ENCODE assay signal across 7 mouse cellular contexts in the genomic region with DNA sequence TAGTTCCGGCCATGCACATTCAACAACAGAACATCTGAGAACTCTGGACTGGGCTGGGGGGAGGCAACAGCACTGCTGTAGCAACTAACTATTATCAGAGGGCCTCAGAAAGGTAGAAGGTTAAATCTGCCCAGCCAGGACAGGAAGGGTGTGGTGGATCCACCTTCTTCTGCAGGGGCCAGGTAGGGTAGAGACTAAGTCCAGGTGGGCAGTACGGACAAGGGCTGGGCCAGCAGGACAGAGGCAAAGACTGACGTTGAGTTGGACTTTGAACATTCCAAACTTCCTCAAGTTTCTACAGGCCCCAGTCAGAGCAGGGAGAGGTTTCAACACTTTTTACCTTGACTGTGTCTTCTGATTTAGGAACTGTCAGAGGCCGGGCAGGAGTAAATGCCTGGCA. TPM values are rescaled to one million over a fixed set of nuclear protein-coding genes. Genes with fewer than 3 reads are reported as not detected.
DNase-seq lines count a peak whose midpoint lies in the region; ATAC-seq and TF ChIP-seq lines count a peak whose summit lies in the region.

No protein-coding gene starts in this region.

- no peak for ATAC-seq in hindbrain, embryonic 12.5 days (ENCODE audit: low FRiP score)
- no peak for ATAC-seq in kidney, embryonic 15.5 days (replicated peaks; ENCODE audit: low FRiP score)
- no peak for ATAC-seq in neural tube, embryonic 15.5 days (ENCODE audit: low FRiP score)
- no peak for ATAC-seq in CD4-positive, CD25-positive, alpha-beta regulatory T cell, adult 4 months

- peak overlapping the region; percentile 84 for H3K4me3 ChIP-seq in kidney, adult 2 months (ENCODE audit: insufficient read depth, low read depth, low read length)
- peak overlapping the region; percentile 56; the same call in 1 of the 2 replicates for H3K4me3 ChIP-seq in hindbrain, embryonic 12.5 days
- peak overlapping the region; percentile 74 for H3K4me3 ChIP-seq in kidney, embryonic 15.5 days (replicated peaks)
- peak overlapping the region; percentile 62 for H3K4me3 ChIP-seq in neural tube, embryonic 15.5 days (replicated peaks)

- H3K9me3 ChIP-seq in hindbrain, embryonic 12.5 days (replicated peaks), result no peaks in the 10 kb centered on the region
- H3K9me3 ChIP-seq in kidney, embryonic 15.5 days (replicated peaks), result no peaks in the 10 kb centered on the region
- H3K9me3 ChIP-seq in neural tube, embryonic 15.5 days (replicated peaks), result no peaks in the 10 kb centered on the region

- H3K9ac ChIP-seq in hindbrain, embryonic 12.5 days, result no peak overlapping the region
- 0 out of 2 replicates have a peak overlapping the region, but pooled peaks have one; percentile 78 for H3K9ac ChIP-seq in kidney, embryonic 15.5 days
- no peak overlapping the region for H3K9ac ChIP-seq in neural tube, embryonic 15.5 days (replicated peaks)

- peak overlapping the region; percentile 84; the same call in 1 of the 2 replicates for H3K4me2 ChIP-seq in hindbrain, embryonic 12.5 days (replicated peaks)
- peak overlapping the region; percentile 98 for H3K4me2 ChIP-seq in kidney, embryonic 15.5 days
- peak overlapping the region; percentile 78 for H3K4me2 ChIP-seq in neural tube, embryonic 15.5 days

- H3K36me3 ChIP-seq in kidney, adult 2 months (ENCODE audit: control insufficient read depth, insufficient read depth, low read length), result no peaks in the 10 kb centered on the region
- H3K36me3 ChIP-seq in hindbrain, embryonic 12.5 days, result no peaks in the 10 kb centered on the region
- no peaks in the 10 kb centered on the region for H3K36me3 ChIP-seq in kidney, embryonic 15.5 days
- H3K36me3 ChIP-seq in neural tube, embryonic 15.5 days, result no peaks in the 10 kb centered on the region

- DNase-seq in kidney, adult 2 months, result peak; percentile 67
- DNase-seq in kidney, postnatal 4 days, result no peak
- no peak for DNase-seq in embryo, embryonic 10 days (ENCODE audit: low spot score)

- peak overlapping the region; percentile 36 for H3K27ac ChIP-seq in kidney, adult 2 months (ENCODE audit: insufficient read depth, low read depth, low read length)
- H3K27ac ChIP-seq in hindbrain, embryonic 12.5 days, result no peak overlapping the region
- peak overlapping the region; percentile 90 for H3K27ac ChIP-seq in kidney, embryonic 15.5 days
- no peak overlapping the region for H3K27ac ChIP-seq in neural tube, embryonic 15.5 days (replicated peaks)

- peaks cover 30% of the 10 kb centered on the region for H3K4me1 ChIP-seq in kidney, adult 2 months (ENCODE audit: control insufficient read depth, insufficient read depth, low read length)
- peaks cover 28% of the 10 kb centered on the region for H3K4me1 ChIP-seq in hindbrain, embryonic 12.5 days
- peaks cover 95% of the 10 kb centered on the region for H3K4me1 ChIP-seq in kidney, embryonic 15.5 days
- H3K4me1 ChIP-seq in neural tube, embryonic 15.5 days, result peaks cover 61% of the 10 kb centered on the region

- WGBS in kidney, adult 2 months, result 38% methylated on average over 4 of the region's 4 CpGs
- WGBS in hindbrain, embryonic 12.5 days, result 78% methylated on average over 4 of the region's 4 CpGs
- WGBS in kidney, embryonic 15.5 days, result 53% methylated on average over 4 of the region's 4 CpGs
- WGBS in neural tube, embryonic 15.5 days, result 78% methylated on average over 4 of the region's 4 CpGs

- H3K27me3 ChIP-seq in kidney, adult 2 months (replicated peaks; ENCODE audit: control insufficient read depth, insufficient read depth, low read length), result no peaks in the 10 kb centered on the region
- H3K27me3 ChIP-seq in hindbrain, embryonic 12.5 days, result peaks cover 56% of the 10 kb centered on the region
- H3K27me3 ChIP-seq in kidney, embryonic 15.5 days, result peaks cover 27% of the 10 kb centered on the region
- H3K27me3 ChIP-seq in neural tube, embryonic 15.5 days (replicated peaks), result peaks cover 32% of the 10 kb centered on the region

- TF ChIP-seq CTCF in kidney, adult 2 months (conservative IDR thresholded peaks at IDR 0.05; ENCODE audit: insufficient read depth, insufficient read length, low read depth, low read length), result no peak

- TF ChIP-seq POLR2A in kidney, adult 2 months (IDR thresholded peaks at IDR 0.05; ENCODE audit: low read depth, low read length), result no peak

RNA-seq across cellular contexts. Expression of gene Itga3, which starts 1.9 kb away (rescaled TPM):
- polyA plus RNA-seq in kidney, adult 2 months (2012; rRNA removed), result 48.2 and 55.4 TPM in 2 replicates
- polyA plus RNA-seq in hindbrain, embryonic 12.5 days (2016; fragmentation: Nextera tagmentation; extraction: Ambion mirVana), result 8.0 and 9.0 TPM in 2 replicates
- polyA plus RNA-seq in kidney, embryonic 15.5 days (2015; fragmentation: Nextera tagmentation; extraction: Ambion mirVana), result 21.0 and 22.9 TPM in 2 replicates
- polyA plus RNA-seq in neural tube, embryonic 15.5 days (2015; fragmentation: Nextera tagmentation; extraction: Ambion mirVana), result 17.7 and 20.3 TPM in 2 replicates
- polyA plus RNA-seq in CD4-positive, CD25-positive, alpha-beta regulatory T cell, adult 4 months (2017; shearing (Covaris generic)), result under 1 TPM; 0.51 to 0.63 TPM

RNA-seq across cellular contexts. Expression of gene Pdk2, which starts 33.5 kb away (rescaled TPM):
- 430 and 469 TPM in 2 replicates for polyA plus RNA-seq in kidney, adult 2 months (2012; rRNA removed)
- 22.5 and 25.6 TPM in 2 replicates for polyA plus RNA-seq in hindbrain, embryonic 12.5 days (2016; fragmentation: Nextera tagmentation; extraction: Ambion mirVana)
- polyA plus RNA-seq in kidney, embryonic 15.5 days (2015; fragmentation: Nextera tagmentation; extraction: Ambion mirVana), result 49.4 and 56.2 TPM in 2 replicates
- 24.9 and 27.1 TPM in 2 replicates for polyA plus RNA-seq in neural tube, embryonic 15.5 days (2015; fragmentation: Nextera tagmentation; extraction: Ambion mirVana)
- 10 to 100 TPM in 1 of 2 experiments, 1 to 10 TPM in 1; 8.5 to 13.3 TPM for polyA plus RNA-seq in CD4-positive, CD25-positive, alpha-beta regulatory T cell, adult 4 months (2017; shearing (Covaris generic))

RNA-seq across cellular contexts. Expression of gene Dlx3, which starts 45.2 kb away (rescaled TPM):
- 0.05 and 0.10 TPM in 2 replicates for polyA plus RNA-seq in kidney, adult 2 months (2012; rRNA removed)
- 4.7 and 7.3 TPM in 2 replicates for polyA plus RNA-seq in hindbrain, embryonic 12.5 days (2016; fragmentation: Nextera tagmentation; extraction: Ambion mirVana)
- polyA plus RNA-seq in kidney, embryonic 15.5 days (2015; fragmentation: Nextera tagmentation; extraction: Ambion mirVana), result 0.78 and 2.5 TPM in 2 replicates
- 0.28 and 0.50 TPM in 2 replicates for polyA plus RNA-seq in neural tube, embryonic 15.5 days (2015; fragmentation: Nextera tagmentation; extraction: Ambion mirVana)
- polyA plus RNA-seq in CD4-positive, CD25-positive, alpha-beta regulatory T cell, adult 4 months (2017; shearing (Covaris generic)), result under 1 TPM in 1 of 2 experiments, not detected in 1; 0.20 TPM

Comparison
In these comparisons a context has a peak if more than half of its experiments do, and no peak if none do; other contexts are left out.
1. H3K27ac ChIP-seq: peak in kidney, adult 2 months (single experiment) and kidney, embryonic 15.5 days (single experiment); none in hindbrain, embryonic 12.5 days (single experiment) and neural tube, embryonic 15.5 days (single experiment).
2. Peak in every context shown above with its lines, with median percentiles within 50 percentile points of each other: H3K4me3 ChIP-seq and H3K4me2 ChIP-seq.